Mouse (Mus musculus): ENCODE data around the gene S1pr4. TPM values are rescaled to one million over a fixed set of nuclear protein-coding genes. Genes with fewer than 3 reads are reported as not detected.

The S1pr4 gene
- polyA plus RNA-seq, 1 experiment from 2014 or later, result 4.1 TPM

GRCm38 (mm10) chr10:81474461-81474860 is 25.5 kb downstream of the S1pr4 start:
- H3K27me3 ChIP-seq, result peaks cover 98% of the 10 kb centered on the region
- no peak overlapping the region for H3K9ac ChIP-seq
- ATAC-seq (ENCODE audit: insufficient read depth), result no peak
- no peak overlapping the region for H3K4me2 ChIP-seq
- H3K4me3 ChIP-seq (replicated peaks), result no peak overlapping the region
- no peak overlapping the region for H3K27ac ChIP-seq (replicated peaks)
- WGBS (ENCODE audit: insufficient replicate concordance), result 52% methylated on average over 10 of the region's 10 CpGs
- peaks cover 9% of the 10 kb centered on the region for H3K4me1 ChIP-seq (replicated peaks)
- no peaks in the 10 kb centered on the region for H3K9me3 ChIP-seq (replicated peaks)
- H3K36me3 ChIP-seq (replicated peaks), result no peaks in the 10 kb centered on the region

- Histone ChIP-seq H3K4me2 (no peak overlapping the region), H3K27ac (replicated peaks) (no peak overlapping the region), H3K27me3 (peaks cover 100% of the 10 kb centered on the region), H3K9ac (no peak overlapping the region), H3K4me1 (replicated peaks) (peaks cover 9% of the 10 kb centered on the region), H3K36me3 (replicated peaks) (no peaks in the 10 kb centered on the region), H3K9me3 (replicated peaks) (no peaks in the 10 kb centered on the region), H3K4me3 (replicated peaks) (no peak overlapping the region)
- WGBS (ENCODE audit: insufficient replicate concordance), result 3% methylated on average over 22 of the region's 22 CpGs
- no peak for ATAC-seq (ENCODE audit: insufficient read depth)
Observed at GRCm38 (mm10) chr10:81473003-81473451, 26.9 kb downstream of the S1pr4 start.

GRCm38 (mm10) chr10:81472403-81473002 is 27.4 kb downstream of the S1pr4 start:
- no peak overlapping the region for H3K4me2 ChIP-seq
- H3K27ac ChIP-seq (replicated peaks), result no peak overlapping the region
- no peaks in the 10 kb centered on the region for H3K9me3 ChIP-seq (replicated peaks)
- ATAC-seq (ENCODE audit: insufficient read depth), result no peak
- H3K4me1 ChIP-seq (replicated peaks), result peaks cover 4% of the 10 kb centered on the region
- H3K27me3 ChIP-seq, result peaks cover 100% of the 10 kb centered on the region
- no peaks in the 10 kb centered on the region for H3K36me3 ChIP-seq (replicated peaks)
- H3K9ac ChIP-seq, result no peak overlapping the region
- 4% methylated on average over 17 of the region's 18 CpGs for WGBS (ENCODE audit: insufficient replicate concordance)
- H3K4me3 ChIP-seq (replicated peaks), result no peak overlapping the region

GRCm38 (mm10) chr10:81470454-81470853 is 29.5 kb downstream of the S1pr4 start:
- Histone ChIP-seq H3K36me3 (replicated peaks) (no peaks in the 10 kb centered on the region), H3K4me3 (replicated peaks) (no peak overlapping the region), H3K4me1 (replicated peaks) (0 out of 2 replicates have a peak, but pooled peaks cover 2% of the 10 kb centered on the region), H3K9ac (no peak overlapping the region), H3K27ac (replicated peaks) (no peak overlapping the region), H3K27me3 (peaks cover 100% of the 10 kb centered on the region), H3K4me2 (no peak overlapping the region), H3K9me3 (replicated peaks) (no peaks in the 10 kb centered on the region)
- ATAC-seq (ENCODE audit: insufficient read depth), result no peak
- WGBS (ENCODE audit: insufficient replicate concordance), result 27% methylated on average over 18 of the region's 18 CpGs

GRCm38 (mm10) chr10:81469253-81469652 is 30.7 kb downstream of the S1pr4 start:
- no peak overlapping the region for H3K27ac ChIP-seq (replicated peaks)
- WGBS (ENCODE audit: insufficient replicate concordance), result 68% methylated on average over 5 of the region's 5 CpGs
- no peak overlapping the region for H3K9ac ChIP-seq
- H3K4me3 ChIP-seq (replicated peaks), result no peak overlapping the region
- H3K9me3 ChIP-seq (replicated peaks), result no peaks in the 10 kb centered on the region
- ATAC-seq (ENCODE audit: insufficient read depth), result no peak
- H3K4me1 ChIP-seq (replicated peaks), result peaks cover 13% of the 10 kb centered on the region
- peaks cover 100% of the 10 kb centered on the region for H3K27me3 ChIP-seq
- no peaks in the 10 kb centered on the region for H3K36me3 ChIP-seq (replicated peaks)
- H3K4me2 ChIP-seq, result no peak overlapping the region

- Histone ChIP-seq H3K27me3 (peaks cover 100% of the 10 kb centered on the region), H3K27ac (replicated peaks) (no peak overlapping the region), H3K4me1 (replicated peaks) (peaks cover 18% of the 10 kb centered on the region), H3K9me3 (replicated peaks) (no peaks in the 10 kb centered on the region), H3K4me3 (replicated peaks) (no peak overlapping the region), H3K36me3 (replicated peaks) (no peaks in the 10 kb centered on the region), H3K9ac (no peak overlapping the region), H3K4me2 (no peak overlapping the region)
- 68% methylated on average over 16 of the region's 16 CpGs for WGBS (ENCODE audit: insufficient replicate concordance)
- ATAC-seq (ENCODE audit: insufficient read depth), result no peak
Observed at GRCm38 (mm10) chr10:81467670-81468235, 32.2 kb downstream of the S1pr4 start.

GRCm38 (mm10) chr10:81466881-81467280 is 33.1 kb downstream of the S1pr4 start:
- Histone ChIP-seq H3K27ac (replicated peaks) (no peak overlapping the region), H3K9ac (no peak overlapping the region), H3K36me3 (replicated peaks) (no peaks in the 10 kb centered on the region), H3K4me1 (replicated peaks) (peaks cover 24% of the 10 kb centered on the region), H3K9me3 (replicated peaks) (no peaks in the 10 kb centered on the region), H3K27me3 (peaks cover 100% of the 10 kb centered on the region), H3K4me3 (replicated peaks) (no peak overlapping the region), H3K4me2 (no peak overlapping the region)
- WGBS (ENCODE audit: insufficient replicate concordance), result 57% methylated on average over 14 of the region's 14 CpGs
- no peak for ATAC-seq (ENCODE audit: insufficient read depth)

GRCm38 (mm10) chr10:81466066-81466465 is 33.9 kb downstream of the S1pr4 start:
- WGBS (ENCODE audit: insufficient replicate concordance), result 64% methylated on average over 2 of the region's 2 CpGs
- Histone ChIP-seq H3K9ac (no peak overlapping the region), H3K4me3 (replicated peaks) (no peak overlapping the region), H3K36me3 (replicated peaks) (no peaks in the 10 kb centered on the region), H3K27ac (replicated peaks) (no peak overlapping the region), H3K4me2 (no peak overlapping the region), H3K4me1 (replicated peaks) (peaks cover 28% of the 10 kb centered on the region), H3K27me3 (peaks cover 100% of the 10 kb centered on the region), H3K9me3 (replicated peaks) (no peaks in the 10 kb centered on the region)
- no peak for ATAC-seq (ENCODE audit: insufficient read depth)

- H3K27ac ChIP-seq (replicated peaks), result no peak overlapping the region
- H3K4me1 ChIP-seq (replicated peaks), result peaks cover 28% of the 10 kb centered on the region
- peak overlapping the region; percentile 59; the same call in 1 of the 2 replicates for H3K4me2 ChIP-seq
- no peaks in the 10 kb centered on the region for H3K9me3 ChIP-seq (replicated peaks)
- peak; percentile 29; the same call in 1 of the 2 replicates for ATAC-seq (ENCODE audit: insufficient read depth)
- H3K27me3 ChIP-seq, result peaks cover 100% of the 10 kb centered on the region
- 18% methylated on average over 5 of the region's 5 CpGs for WGBS (ENCODE audit: insufficient replicate concordance)
- no peak overlapping the region for H3K9ac ChIP-seq
- H3K4me3 ChIP-seq (replicated peaks), result no peak overlapping the region
- no peaks in the 10 kb centered on the region for H3K36me3 ChIP-seq (replicated peaks)
Observed at GRCm38 (mm10) chr10:81465265-81465645, 34.7 kb downstream of the S1pr4 start.

GRCm38 (mm10) chr10:81464405-81465264 is 35.3 kb downstream of the S1pr4 start:
- Histone ChIP-seq H3K4me2 (peak overlapping the region; percentile 59), H3K4me3 (replicated peaks) (peak overlapping the region; percentile 29), H3K36me3 (replicated peaks) (no peaks in the 10 kb centered on the region), H3K27me3 (peaks cover 100% of the 10 kb centered on the region), H3K9ac (no peak overlapping the region), H3K4me1 (replicated peaks) (peaks cover 28% of the 10 kb centered on the region), H3K27ac (replicated peaks) (no peak overlapping the region), H3K9me3 (replicated peaks) (no peaks in the 10 kb centered on the region)
- ATAC-seq (ENCODE audit: insufficient read depth), result peak; percentile 79
- WGBS (ENCODE audit: insufficient replicate concordance), result 2% methylated on average over 33 of the region's 33 CpGs

- Histone ChIP-seq H3K9ac (no peak overlapping the region), H3K9me3 (replicated peaks) (no peaks in the 10 kb centered on the region), H3K4me3 (replicated peaks) (no peak overlapping the region), H3K27ac (replicated peaks) (no peak overlapping the region), H3K4me1 (replicated peaks) (peaks cover 28% of the 10 kb centered on the region), H3K36me3 (replicated peaks) (no peaks in the 10 kb centered on the region), H3K4me2 (no peak overlapping the region), H3K27me3 (peaks cover 100% of the 10 kb centered on the region)
- ATAC-seq (ENCODE audit: insufficient read depth), result no peak
- WGBS (ENCODE audit: insufficient replicate concordance), result 32% methylated on average over 4 of the region's 4 CpGs
Observed at GRCm38 (mm10) chr10:81463531-81463930, 36.4 kb downstream of the S1pr4 start.

All from liver, embryonic 15.5 days (tissue).